Mouse (Mus musculus) CH12.LX (cell line): ENCODE measurements around the gene Med4.

Experiments used
- CTCF ChIP-seq, 2 experiments: IDR thresholded peaks in 1 of 2; conservative IDR thresholded peaks in 1 of 2; 2 replicates each; pipeline ENCODE4 v1.5.1; 2011 to 2012; ENCODE audit warnings: low read depth in 2 of 2, low read length in 2 of 2, improper control_type of control experiment in 1 of 2, inconsistent platforms in 1 of 2, mild to moderate bottlenecking in 1 of 2, moderate library complexity in 1 of 2
- IRF4 ChIP-seq: IDR thresholded peaks from 2 replicates; pipeline ENCODE4 v1.6.1; 2014; ENCODE audit warnings: low read depth, mild to moderate bottlenecking, inconsistent platforms, low read length, improper control_type of control experiment
- MEF2A ChIP-seq: IDR thresholded peaks from 2 replicates; pipeline ENCODE4 v1.6.1; 2014; ENCODE audit warnings: low read depth, mild to moderate bottlenecking, inconsistent platforms, low read length, improper control_type of control experiment, borderline replicate concordance
- MYC ChIP-seq: IDR thresholded peaks from 2 replicates; pipeline ENCODE4 v1.6.1; 2011; ENCODE audit warnings: low read depth, mild to moderate bottlenecking, improper control_type of control experiment, low read length
- RCOR1 ChIP-seq: conservative IDR thresholded peaks from 2 replicates; pipeline ENCODE4 v1.6.1; 2012; ENCODE audit warnings: low read depth, mild to moderate bottlenecking, inconsistent platforms, low read length, improper control_type of control experiment
- UBTF ChIP-seq: IDR thresholded peaks from 2 replicates; pipeline ENCODE4 v1.6.1; 2012; ENCODE audit warnings: low read depth, mild to moderate bottlenecking, inconsistent platforms, low read length, improper control_type of control experiment, moderate library complexity
- USF1 ChIP-seq: IDR thresholded peaks from 2 replicates; pipeline ENCODE4 v1.6.1; 2014; ENCODE audit warnings: low read depth, mild to moderate bottlenecking, inconsistent platforms, low read length, improper control_type of control experiment
- ZC3H11A ChIP-seq: IDR thresholded peaks from 2 replicates; pipeline ENCODE4 v1.6.1; 2012; ENCODE audit warnings: low read depth, mild to moderate bottlenecking, inconsistent platforms, low read length, improper control_type of control experiment
- ZMIZ1 ChIP-seq: IDR thresholded peaks from 2 replicates; pipeline ENCODE4 v1.6.1; 2012; ENCODE audit warnings: low read depth, mild to moderate bottlenecking, inconsistent platforms, low read length, improper control_type of control experiment
- ZNF384 ChIP-seq: IDR thresholded peaks from 2 replicates; pipeline ENCODE4 v1.6.1; 2012; ENCODE audit warnings: low read depth, low read length, improper control_type of control experiment, inconsistent platforms

DNA sequence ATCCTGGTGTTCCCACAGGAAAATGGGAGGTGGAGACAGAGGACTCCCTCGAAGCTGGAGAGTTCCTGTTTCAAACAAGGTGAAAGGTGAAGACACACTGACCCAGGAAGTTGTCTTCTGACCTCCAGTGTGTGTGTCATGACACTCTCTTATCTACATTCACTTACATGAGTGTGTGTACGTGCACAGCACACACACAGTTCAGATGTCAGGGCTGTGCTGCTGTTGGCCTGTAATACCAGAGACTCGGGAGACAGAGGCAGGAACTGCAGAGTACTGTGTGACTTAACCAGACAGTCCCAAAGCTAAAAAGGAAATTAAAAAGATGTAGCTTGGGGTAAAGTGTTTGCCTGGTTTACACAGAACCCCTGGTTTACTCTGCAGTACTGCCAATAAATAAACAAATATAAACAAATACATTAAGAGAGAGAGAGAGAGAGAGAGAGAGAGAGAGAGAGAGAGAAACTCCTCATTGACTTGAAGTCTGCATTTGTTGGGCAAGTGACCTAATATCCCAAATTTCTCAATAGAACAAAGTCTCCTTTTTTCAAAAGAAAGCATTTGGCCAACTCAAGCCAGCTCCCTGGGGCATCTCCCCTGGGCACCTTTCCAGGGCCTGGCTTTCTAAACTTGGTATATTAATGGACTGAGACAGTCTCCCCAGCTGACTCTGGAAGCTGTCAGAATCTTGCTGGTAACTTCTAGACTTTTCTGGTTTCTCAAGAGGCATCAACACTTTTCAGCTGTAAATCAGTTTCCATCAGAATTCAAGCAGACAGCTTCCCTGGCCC is 36.0 kb upstream of the Med4 start:
- TF ChIP-seq ZNF384 = no peak
- TF ChIP-seq IRF4 = no peak
- TF ChIP-seq RCOR1 = no peak
- no peak for TF ChIP-seq ZC3H11A
- no peak for TF ChIP-seq CTCF (conservative IDR thresholded peaks at IDR 0.05 in 1 of 2, IDR thresholded peaks at IDR 0.05 in 1 of 2; ENCODE audit: low read depth in 2 of 2, low read length in 2 of 2)
- TF ChIP-seq MEF2A = no peak
- TF ChIP-seq USF1 = no peak
- TF ChIP-seq MYC = no peak
- no peak for TF ChIP-seq ZMIZ1
- no peak for TF ChIP-seq UBTF
